Mouse (Mus musculus) gastrocnemius, postnatal 25 days (tissue): ENCODE measurements at regions not wholly inside any gene's neighbourhood (a gene's known extent, or its start where the extent isn't known, plus 50 kb on each side); places are given as distances from the start of the nearest gene placed in this dataset.
A peak's percentile ranks its signal among the peaks of the same experiment; 100 is the strongest.
"Not testable (repeated sequence)": the region's sequence is repeated elsewhere in the genome, so short reads cannot be mapped to it uniquely, and the experiment has no call there.

Source experiments
- DNase-seq: peaks from one replicate; pipeline ENCODE4 v3.0.0; 2022

GRCm38 (mm10) chr14:53302491-53302829 is 806.9 kb upstream of the Olfr1507 start:
- DNase-seq, result not testable (repeated sequence)

GRCm38 (mm10) chr14:53301722-53302490 is 806.4 kb upstream of the Olfr1507 start:
- DNase-seq, result not testable (repeated sequence)

- DNase-seq, result not testable (repeated sequence)
Measured at GRCm38 (mm10) chr14:53301110-53301509, 805.6 kb upstream of the Olfr1507 start.

- not testable (repeated sequence) for DNase-seq
Measured at GRCm38 (mm10) chr14:53299735-53300134, 804.2 kb upstream of the Olfr1507 start.

- DNase-seq, result not testable (repeated sequence)
Measured at GRCm38 (mm10) chr14:53283350-53284141, 788.0 kb upstream of the Olfr1507 start.

- not testable (repeated sequence) for DNase-seq
Measured at GRCm38 (mm10) chr14:53273218-53273617, 777.7 kb upstream of the Olfr1507 start.

- not testable (repeated sequence) for DNase-seq
Measured at GRCm38 (mm10) chr14:53267693-53268092, 772.1 kb upstream of the Olfr1507 start.

- DNase-seq, result not testable (repeated sequence)
Measured at GRCm38 (mm10) chr14:53255962-53256361, 760.4 kb upstream of the Olfr1507 start.

- not testable (repeated sequence) for DNase-seq
Measured at GRCm38 (mm10) chr14:53253470-53253869, 757.9 kb upstream of the Olfr1507 start.

- DNase-seq, result not testable (repeated sequence)
Measured at GRCm38 (mm10) chr14:53231142-53231541, 735.6 kb upstream of the Olfr1507 start.

- DNase-seq, result not testable (repeated sequence)
Measured at GRCm38 (mm10) chr14:53224789-53225188, 729.2 kb upstream of the Olfr1507 start.

GRCm38 (mm10) chr14:53210554-53210953 is 715.0 kb upstream of the Olfr1507 start:
- DNase-seq, result not testable (repeated sequence)

GRCm38 (mm10) chr14:53209258-53209657 is 713.7 kb upstream of the Olfr1507 start:
- not testable (repeated sequence) for DNase-seq

- not testable (repeated sequence) for DNase-seq
Measured at GRCm38 (mm10) chr14:53190931-53191330, 695.4 kb upstream of the Olfr1507 start.

GRCm38 (mm10) chr14:53174099-53174498 is 678.5 kb upstream of the Olfr1507 start:
- not testable (repeated sequence) for DNase-seq

- not testable (repeated sequence) for DNase-seq
Measured at GRCm38 (mm10) chr14:53166327-53166726, 670.8 kb upstream of the Olfr1507 start.

- DNase-seq, result not testable (repeated sequence)
Measured at GRCm38 (mm10) chr14:53159012-53159411, 663.5 kb upstream of the Olfr1507 start.

- DNase-seq, result peak; percentile 7
Measured at GRCm38 (mm10) chr14:53134783-53135182, 639.2 kb upstream of the Olfr1507 start.

- not testable (repeated sequence) for DNase-seq
Measured at GRCm38 (mm10) chr14:53132390-53132789, 636.8 kb upstream of the Olfr1507 start.

- not testable (repeated sequence) for DNase-seq
Measured at GRCm38 (mm10) chr14:53121704-53122103, 626.2 kb upstream of the Olfr1507 start.

- not testable (repeated sequence) for DNase-seq
Measured at GRCm38 (mm10) chr14:53109732-53110131, 614.2 kb upstream of the Olfr1507 start.

GRCm38 (mm10) chr14:53101362-53101761 is 605.8 kb upstream of the Olfr1507 start:
- DNase-seq, result not testable (repeated sequence)

GRCm38 (mm10) chr14:53090921-53091320 is 595.4 kb upstream of the Olfr1507 start:
- DNase-seq, result not testable (repeated sequence)
